Mouse (Mus musculus) midbrain, embryonic 10.5 days (tissue): Measurements from ENCODE around the gene Olfr1414. TPM values are rescaled to one million over a fixed set of nuclear protein-coding genes. Genes with fewer than 3 reads are reported as not detected.
A peak's percentile ranks its signal among the peaks of the same experiment; 100 is the strongest.
"Not testable (repeated sequence)": the region's sequence is repeated elsewhere in the genome, so short reads cannot be mapped to it uniquely, and the experiment has no call there.

Source experiments
- DNase-seq: peaks from one replicate; pipeline ENCODE4 v3.0.0-alpha.2; 2017; ENCODE audit warnings: low spot score
- H3K27ac ChIP-seq: fragments of 300-500 bp; sonication (generic); replicated peaks from 2 replicates; pipeline ENCODE4 v1.5.1; 2016; ENCODE audit warnings: mild to moderate bottlenecking
- H3K27me3 ChIP-seq: fragments of 300-500 bp; sonication (generic); 2 replicates; pipeline ENCODE4 v1.6.1; 2016; ENCODE audit warnings: low read depth, mild to moderate bottlenecking; ENCODE audit not compliant: poor library complexity, severe bottlenecking
- H3K36me3 ChIP-seq: fragments of 300-500 bp; sonication (generic); 2 replicates; pipeline ENCODE4 v1.6.1; 2016; ENCODE audit warnings: mild to moderate bottlenecking, moderate library complexity
- H3K4me1 ChIP-seq: fragments of 300-500 bp; sonication (generic); 2 replicates; pipeline ENCODE4 v1.6.1; 2016
- H3K4me3 ChIP-seq: fragments of 300-500 bp; sonication (generic); 2 replicates; pipeline ENCODE4 v1.5.1; 2016; ENCODE audit warnings: mild to moderate bottlenecking, moderate library complexity
- H3K9me3 ChIP-seq: fragments of 300-500 bp; sonication (generic); replicated peaks from 2 replicates; pipeline ENCODE4 v1.6.1; 2016; ENCODE audit warnings: mild to moderate bottlenecking
- WGBS: fragments of 180-500 bp; shearing (Covaris S2); methylation state at CpG from one replicate; pipeline ENCODE4 v1.1.7; 2016; 5-methylcytosine and 5-hydroxymethylcytosine counted together
- polyA plus RNA-seq: library from polyadenylated mRNA; unstranded; fragments of >200 nt; fragmentation: Nextera tagmentation; extraction: Ambion mirVana; gene quantifications from 2 replicates; pipeline ENCODE4 v1.2.1, GENCODE M21; 2016

Olfr1414 gene
- polyA plus RNA-seq: not detected in 2 replicates

GRCm38 (mm10) chr1:92518561-92518960 lies at the start of gene Olfr1414:
Olfr1414 (minus strand) TSS chr1:92518661.
- Histone ChIP-seq H3K27ac (no peak within 1 kb of the TSS), H3K27me3 (no peaks in the 10 kb centered on the region), H3K4me1 (peaks cover 7% of the 10 kb centered on the region; the same call in 1 of the 2 replicates), H3K9me3 (no peaks in the 10 kb centered on the region), H3K4me3 (no peak within 1 kb of the TSS), H3K36me3 (no peaks in the 10 kb centered on the region)
- DNase-seq: no peak
- WGBS: 88% methylated on average over 3 of the region's 3 CpGs

GRCm38 (mm10) chr1:92545929-92546328 lies 27.5 kb upstream of the Olfr1414 start:
- 87% methylated on average over 2 of the region's 2 CpGs for WGBS
- Histone ChIP-seq H3K36me3 (no peaks in the 10 kb centered on the region), H3K4me1 (no peaks in the 10 kb centered on the region), H3K4me3 (no peak overlapping the region), H3K27me3 (no peaks in the 10 kb centered on the region), H3K9me3 (no peaks in the 10 kb centered on the region), H3K27ac (no peak overlapping the region)
- DNase-seq: no peak

- no peak for DNase-seq
- Histone ChIP-seq H3K4me3 (no peak overlapping the region), H3K27me3 (no peaks in the 10 kb centered on the region), H3K9me3 (no peaks in the 10 kb centered on the region), H3K36me3 (no peaks in the 10 kb centered on the region), H3K27ac (no peak overlapping the region), H3K4me1 (no peaks in the 10 kb centered on the region)
- WGBS: 48% methylated on average over 2 of the region's 2 CpGs
Observed at GRCm38 (mm10) chr1:92539071-92539470, 20.6 kb upstream of the Olfr1414 start.

GRCm38 (mm10) chr1:92536972-92537371 lies 18.5 kb upstream of the Olfr1414 start:
- 47% methylated on average over 5 of the region's 5 CpGs for WGBS
- Histone ChIP-seq H3K27me3 (no peaks in the 10 kb centered on the region), H3K9me3 (no peaks in the 10 kb centered on the region), H3K27ac (no peak overlapping the region), H3K4me3 (no peak overlapping the region), H3K36me3 (no peaks in the 10 kb centered on the region), H3K4me1 (no peaks in the 10 kb centered on the region)
- DNase-seq: no peak

GRCm38 (mm10) chr1:92523764-92524163 lies 5.3 kb upstream of the Olfr1414 start:
- no peak overlapping the region for H3K4me3 ChIP-seq
- 90% methylated on average over 3 of the region's 3 CpGs for WGBS
- no peak for DNase-seq
- H3K4me1 ChIP-seq: peaks cover 7% of the 10 kb centered on the region; the same call in 1 of the 2 replicates
- no peaks in the 10 kb centered on the region for H3K27me3 ChIP-seq
- H3K36me3 ChIP-seq: no peaks in the 10 kb centered on the region
- H3K9me3 ChIP-seq: no peaks in the 10 kb centered on the region
- no peak overlapping the region for H3K27ac ChIP-seq

- Histone ChIP-seq H3K4me3 (no peak overlapping the region), H3K27me3 (no peaks in the 10 kb centered on the region), H3K27ac (no peak overlapping the region), H3K36me3 (no peaks in the 10 kb centered on the region), H3K9me3 (no peaks in the 10 kb centered on the region), H3K4me1 (peaks cover 7% of the 10 kb centered on the region; the same call in 1 of the 2 replicates)
- WGBS: 24% methylated on average over 10 of the region's 10 CpGs
- DNase-seq: peak; percentile 51
Observed at GRCm38 (mm10) chr1:92521376-92521775, 2.9 kb upstream of the Olfr1414 start.

- H3K27ac ChIP-seq: no peak overlapping the region
Observed at GRCm38 (mm10) chr1:92519046-92519445, 585 bp upstream of the Olfr1414 start.

GRCm38 (mm10) chr1:92515390-92515789 lies 3.1 kb downstream of the Olfr1414 start:
- Histone ChIP-seq H3K27ac (no peak overlapping the region), H3K36me3 (no peaks in the 10 kb centered on the region), H3K27me3 (no peaks in the 10 kb centered on the region), H3K4me3 (no peak overlapping the region), H3K9me3 (no peaks in the 10 kb centered on the region), H3K4me1 (peaks cover 4% of the 10 kb centered on the region; the same call in 1 of the 2 replicates)
- no peak for DNase-seq
- 85% methylated on average over 11 of the region's 11 CpGs for WGBS

More at GRCm38 (mm10) chr1:92519046-92519445, 585 bp upstream of the Olfr1414 start:
- peaks cover 7% of the 10 kb centered on the region; the same call in 1 of the 2 replicates for H3K4me1 ChIP-seq
- WGBS: 87% methylated on average over 6 of the region's 6 CpGs
- H3K4me3 ChIP-seq: no peak overlapping the region
- no peaks in the 10 kb centered on the region for H3K36me3 ChIP-seq
- H3K27me3 ChIP-seq: no peaks in the 10 kb centered on the region
- H3K9me3 ChIP-seq: no peaks in the 10 kb centered on the region
- no peak for DNase-seq

GRCm38 (mm10) chr1:92511646-92512045 lies 6.8 kb downstream of the Olfr1414 start:
- not testable (repeated sequence) for DNase-seq, H3K4me1 ChIP-seq, H3K36me3 ChIP-seq, H3K9me3 ChIP-seq, H3K4me3 ChIP-seq, H3K27ac ChIP-seq, H3K27me3 ChIP-seq
- 90% methylated on average over 5 of the region's 5 CpGs for WGBS

GRCm38 (mm10) chr1:92496001-92496400 lies 22.5 kb downstream of the Olfr1414 start, which contains the start of gene Olfr1415:
Olfr1415 (minus strand) TSS chr1:92496101.
- Histone ChIP-seq H3K36me3 (no peaks in the 10 kb centered on the region), H3K27me3 (no peaks in the 10 kb centered on the region), H3K27ac (no peak within 1 kb of the TSS), H3K4me1 (no peaks in the 10 kb centered on the region), H3K4me3 (no peak within 1 kb of the TSS), H3K9me3 (peaks cover 6% of the 10 kb centered on the region; the same call in 1 of the 2 replicates)
- no peak for DNase-seq
- WGBS: 90% methylated on average over 2 of the region's 2 CpGs

- Histone ChIP-seq H3K4me1 (no peaks in the 10 kb centered on the region), H3K27ac (no peak within 1 kb of the TSS), H3K9me3 (peaks cover 10% of the 10 kb centered on the region), H3K4me3 (no peak within 1 kb of the TSS), H3K36me3 (no peaks in the 10 kb centered on the region), H3K27me3 (no peaks in the 10 kb centered on the region)
- no peak for DNase-seq
Observed at GRCm38 (mm10) chr1:92485013-92485412, 33.4 kb downstream of the Olfr1414 start, which contains the start of gene Olfr1416. Olfr1416 (minus strand) TSS chr1:92485113.

- 6% methylated on average over 10 of the region's 10 CpGs for WGBS
- DNase-seq: no peak
- no peaks in the 10 kb centered on the region for H3K9me3 ChIP-seq
- H3K4me3 ChIP-seq: peak overlapping the region; percentile 99
- H3K27ac ChIP-seq: peak overlapping the region; percentile 63
- H3K4me1 ChIP-seq: peaks cover 14% of the 10 kb centered on the region
- peaks cover 18% of the 10 kb centered on the region for H3K36me3 ChIP-seq
- no peaks in the 10 kb centered on the region for H3K27me3 ChIP-seq
Observed at GRCm38 (mm10) chr1:92474066-92474578, 44.3 kb downstream of the Olfr1414 start.

GRCm38 (mm10) chr1:92473165-92474041 lies 45.1 kb downstream of the Olfr1414 start, which contains the start of gene Ndufa10:
Ndufa10 (minus strand) TSS chr1:92473860.
- Histone ChIP-seq H3K4me3 (peak within 1 kb of the TSS; percentile 99), H3K4me1 (peaks cover 14% of the 10 kb centered on the region), H3K36me3 (peaks cover 26% of the 10 kb centered on the region), H3K27ac (peak within 1 kb of the TSS; percentile 90), H3K9me3 (no peaks in the 10 kb centered on the region), H3K27me3 (no peaks in the 10 kb centered on the region)
- peak; percentile 95 for DNase-seq
- under 1% methylated on average over 67 of the region's 67 CpGs for WGBS
